Mouse (Mus musculus) megakaryocyte-erythroid progenitor cell, adult 5-6 weeks (primary cell): ENCODE results near the gene Gna11. TPM values are rescaled to one million over a fixed set of nuclear protein-coding genes. Genes with fewer than 3 reads are reported as not detected.

Experiments used
- ATAC-seq: replicated peaks from 2 replicates; pipeline ENCODE4 v1.8.0; 2016; ENCODE audit warnings: mild to moderate bottlenecking, inconsistent platforms; ENCODE audit not compliant: severe bottlenecking, poor library complexity, low FRiP score, low TSS enrichment
- total RNA-seq, 2 experiments: library from RNA; stranded (forward) in 1 of 2; stranded (reverse) in 1 of 2; fragments of 200-1000, 215-1000 nt in 1 of 2; fragments of >200 nt in 1 of 2; fragmentation: Nextera tagmentation in 1 of 2; gene quantifications; 2 replicates each; pipeline ENCODE4 v1.2.3; 2014 to 2017

The Gna11 gene
- total RNA-seq (2014; fragmentation: Nextera tagmentation) (13.7 and 22.4 TPM in 2 replicates), total RNA-seq (2017) (16.0 and 57.4 TPM in 2 replicates)

DNA sequence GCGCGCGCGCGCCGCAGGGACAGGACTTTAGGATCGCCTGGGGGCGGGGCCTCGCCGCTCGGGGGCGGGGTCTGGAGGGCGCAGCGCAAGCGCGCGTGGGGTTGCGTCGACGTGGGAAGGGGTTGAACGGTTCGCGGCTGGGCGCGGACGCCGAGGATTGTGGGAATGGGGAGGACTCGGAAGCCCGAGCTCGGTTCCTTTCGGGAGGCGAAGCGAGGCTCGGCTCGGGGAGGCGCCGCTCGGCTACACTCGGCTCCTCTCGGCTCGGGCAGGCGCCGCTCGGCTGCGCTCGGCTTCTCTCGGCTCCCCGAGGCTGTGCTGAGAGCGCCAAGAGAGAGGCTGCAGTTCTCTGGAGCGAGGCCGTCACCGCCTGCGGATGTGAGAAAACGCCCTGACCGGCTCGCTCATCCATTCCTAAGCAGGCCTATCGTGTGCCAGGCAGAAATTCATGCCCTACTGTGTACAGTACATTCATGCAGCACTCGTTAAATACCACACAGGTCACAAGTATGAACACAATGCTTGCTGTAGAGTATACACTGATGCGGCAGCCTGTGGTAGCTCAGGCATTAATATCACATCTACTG lies at the start of gene Gna11:
Gene Gna11, minus strand, starts transcription at position 30 of the 587 bp plus-strand sequence.
- ATAC-seq: peak; percentile 85

DNA sequence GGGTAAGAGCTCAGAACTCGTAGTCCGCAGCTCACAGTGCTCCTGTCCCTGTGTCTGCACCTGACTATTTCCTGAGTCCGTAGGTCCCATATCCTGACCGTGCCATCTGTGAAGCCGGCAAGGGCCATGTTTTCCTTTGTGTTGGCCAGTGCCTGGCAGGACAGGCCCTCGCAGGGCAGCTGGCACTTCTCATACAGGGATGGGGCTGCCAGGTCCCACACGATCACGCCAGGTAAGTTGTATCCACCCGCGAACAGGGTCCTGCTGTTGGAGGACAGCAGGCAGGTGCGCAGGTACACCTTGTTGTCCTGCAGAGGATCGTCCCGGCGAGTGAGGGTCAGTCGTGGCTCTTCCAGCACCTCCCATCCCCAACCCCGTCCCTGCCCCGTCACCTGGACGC lies 48.9 kb upstream of the Gna11 start:
- no peak for ATAC-seq

DNA sequence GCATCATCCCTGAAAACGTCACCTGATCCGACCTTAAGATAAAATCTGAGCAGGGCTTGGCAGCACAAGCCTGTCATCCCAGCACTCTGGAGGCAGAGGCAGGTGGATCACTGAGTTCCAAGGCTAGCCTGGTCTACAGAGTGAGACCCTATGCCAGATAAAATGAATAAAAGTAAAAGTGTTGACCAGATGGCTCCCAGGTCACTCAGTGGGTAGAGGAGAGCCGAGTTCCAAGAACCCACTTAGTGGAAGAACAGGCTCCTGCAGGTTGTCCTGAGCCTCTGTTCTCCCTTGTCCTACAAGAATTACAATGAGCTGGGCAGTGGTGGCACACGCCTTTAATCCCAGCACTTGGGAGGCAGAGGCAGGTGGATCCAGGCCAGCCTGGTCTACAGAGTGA lies 48.2 kb upstream of the Gna11 start:
- no peak for ATAC-seq

DNA sequence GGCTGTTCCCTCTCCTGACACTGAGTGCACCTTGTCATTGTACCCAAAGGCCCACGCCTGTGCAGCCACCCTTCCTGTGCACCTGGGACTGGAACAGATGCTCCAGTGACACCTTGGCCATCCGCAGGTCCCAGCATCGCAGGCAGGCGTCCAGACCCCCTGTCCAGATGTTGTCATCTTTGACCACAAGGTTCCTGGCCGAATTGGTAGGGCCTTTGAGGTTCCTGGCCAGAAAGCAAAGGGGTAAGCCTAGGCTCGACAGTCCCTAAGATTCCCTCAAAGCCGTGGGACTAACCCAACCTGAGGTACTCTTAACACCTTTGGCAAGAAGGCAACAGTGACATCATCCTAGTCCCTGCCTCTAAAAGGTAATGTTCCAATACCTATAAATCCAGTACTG lies 47.6 kb upstream of the Gna11 start:
- no peak for ATAC-seq

DNA sequence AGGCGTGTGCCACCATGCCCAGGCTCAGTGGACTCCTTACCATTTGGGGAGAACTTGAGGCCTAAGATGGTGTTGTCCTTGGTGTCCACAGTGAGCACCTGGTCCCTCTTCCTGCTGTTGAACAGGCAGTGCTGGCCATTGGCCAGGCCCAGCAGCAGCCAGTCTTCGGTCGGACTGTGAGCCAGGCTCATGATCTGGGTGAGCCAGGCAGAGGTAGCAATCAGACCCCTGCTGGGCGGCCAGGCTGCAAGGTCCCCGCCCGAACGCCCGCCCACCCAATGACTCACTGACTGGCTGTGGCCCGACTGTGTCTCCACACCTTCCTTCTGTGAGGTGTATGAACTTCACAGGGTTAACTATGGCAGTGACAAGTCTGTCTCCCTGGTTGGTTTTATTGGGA lies 46.9 kb upstream of the Gna11 start:
- no peak for ATAC-seq

DNA sequence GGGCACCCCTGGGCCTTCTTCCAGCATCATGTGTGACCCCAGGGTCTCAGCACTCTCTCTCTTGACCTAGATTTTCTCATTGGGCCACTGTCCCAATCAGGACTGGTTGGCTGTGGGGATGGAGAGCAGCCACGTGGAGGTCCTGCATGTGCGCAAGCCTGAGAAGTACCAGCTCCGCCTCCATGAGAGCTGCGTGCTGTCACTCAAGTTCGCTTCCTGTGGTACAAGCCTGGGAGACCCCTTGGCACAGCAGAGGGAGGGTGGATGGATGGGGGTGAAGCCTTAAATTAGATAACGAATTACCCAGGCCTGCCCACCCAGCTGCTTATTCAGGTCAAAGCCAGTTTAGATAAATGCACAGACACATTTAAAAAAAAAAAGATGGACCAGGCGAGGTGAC lies 43.7 kb upstream of the Gna11 start:
- no peak for ATAC-seq

DNA sequence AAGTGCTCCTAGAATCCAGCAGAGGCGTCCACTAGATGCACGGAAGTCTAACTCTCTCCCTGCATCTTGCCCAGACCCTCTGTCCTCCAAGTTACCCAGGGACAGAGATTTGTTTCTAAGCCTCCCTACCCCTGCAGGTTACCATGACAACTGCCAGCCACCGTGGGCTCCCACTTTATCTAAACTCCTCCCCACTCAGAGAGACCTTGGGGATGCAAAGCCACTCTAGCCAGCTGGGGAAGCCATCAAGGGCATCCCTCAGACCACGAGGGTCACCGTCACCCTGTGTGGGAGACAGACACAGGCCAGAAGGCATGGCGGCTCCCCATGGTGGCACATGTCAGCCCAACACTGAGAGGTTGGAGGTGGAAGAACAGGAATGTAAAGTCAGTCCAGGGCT lies 38.4 kb upstream of the Gna11 start:
- no peak for ATAC-seq

DNA sequence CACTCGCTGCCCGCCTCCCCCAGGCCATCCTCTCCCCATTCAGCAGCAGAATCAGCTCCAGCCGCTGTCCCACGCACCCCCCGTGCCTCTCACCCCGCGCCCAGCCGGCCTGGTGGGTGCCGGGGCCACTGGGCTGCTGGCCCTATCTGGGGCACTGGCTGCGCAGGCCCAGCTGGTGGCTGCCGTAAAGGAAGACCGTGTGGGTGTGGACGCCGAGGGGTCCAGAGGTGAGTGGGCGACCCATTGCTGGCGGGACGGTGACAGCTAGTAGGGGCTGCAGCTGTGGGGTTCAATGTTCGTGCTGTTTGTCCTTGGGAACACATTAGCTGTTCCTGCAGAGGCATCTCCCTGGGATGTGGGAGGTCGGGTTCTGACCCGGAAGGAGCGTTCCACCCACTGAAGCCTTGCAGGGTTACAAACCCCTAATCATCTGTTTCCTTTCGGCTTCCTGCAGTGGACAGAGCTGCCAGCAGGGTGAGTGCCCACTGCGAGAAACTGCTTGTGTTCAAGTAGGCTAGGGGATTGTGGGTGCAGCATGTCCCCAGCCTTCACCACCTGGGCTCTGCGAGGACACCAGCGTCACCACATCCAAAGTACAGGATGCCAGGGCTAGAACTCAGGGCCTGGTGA lies 35.6 kb upstream of the Gna11 start:
- peak; percentile 51 for ATAC-seq

DNA sequence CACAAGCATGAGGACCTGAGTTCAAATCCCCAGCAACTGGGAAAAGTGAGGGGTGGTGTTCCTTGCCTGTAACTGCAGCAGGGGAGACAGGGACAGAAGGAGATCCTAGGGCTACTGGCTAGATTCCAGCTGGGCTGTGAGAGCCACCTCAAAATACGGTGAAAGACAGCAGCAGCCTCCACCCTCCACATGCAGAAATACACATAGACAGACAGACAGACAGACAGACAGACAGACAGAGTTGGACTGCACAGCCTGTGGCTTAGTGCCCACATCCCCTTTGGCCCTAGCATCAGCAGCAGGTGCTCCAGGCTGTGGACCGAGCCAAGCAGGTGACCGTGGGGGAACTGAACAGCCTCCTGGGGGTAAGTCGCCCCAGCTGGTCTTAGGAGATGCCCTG lies 35.0 kb upstream of the Gna11 start:
- no peak for ATAC-seq

DNA sequence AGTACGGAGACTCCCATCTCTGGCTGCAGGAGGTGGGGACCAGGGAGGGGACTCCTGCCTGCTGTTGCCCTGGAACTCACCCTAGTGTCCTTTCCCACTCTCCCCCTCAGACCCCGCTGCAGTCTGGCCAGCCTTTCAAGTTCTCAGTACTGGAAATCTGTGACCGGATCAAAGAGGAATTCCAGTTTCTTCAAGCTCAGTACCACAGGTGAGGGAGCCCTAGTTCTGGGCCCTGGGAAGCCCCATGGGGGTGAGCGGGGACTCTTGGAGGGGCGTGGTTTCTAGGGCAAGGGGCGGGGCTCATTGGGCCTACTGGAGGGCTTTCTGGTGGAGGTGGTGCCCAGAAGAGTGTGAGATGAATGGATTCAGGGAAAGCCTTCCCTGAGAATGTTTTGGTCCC lies 30.7 kb upstream of the Gna11 start:
- ATAC-seq: no peak

DNA sequence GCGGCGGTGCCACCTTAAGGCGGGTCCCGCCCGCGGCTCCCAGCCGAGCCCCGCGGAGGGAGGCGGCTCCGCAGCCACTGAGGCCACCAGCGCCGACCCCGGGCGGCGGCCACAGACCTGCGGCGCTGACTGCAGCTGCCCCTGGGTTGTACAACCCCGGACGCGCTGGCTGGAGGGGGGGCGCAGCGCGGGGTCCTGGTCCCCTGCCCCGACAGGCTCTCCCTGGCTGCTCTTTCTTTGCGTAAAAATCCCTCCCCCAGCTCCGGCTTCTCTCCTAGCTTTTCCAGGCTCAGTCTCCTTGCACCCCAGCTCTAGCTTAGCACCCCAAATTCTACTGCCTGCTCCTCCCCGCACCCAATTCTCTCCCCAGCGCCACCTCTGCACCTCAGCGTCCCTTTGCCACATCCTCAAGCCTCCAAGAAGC lies 30.2 kb upstream of the Gna11 start:
- ATAC-seq: no peak

DNA sequence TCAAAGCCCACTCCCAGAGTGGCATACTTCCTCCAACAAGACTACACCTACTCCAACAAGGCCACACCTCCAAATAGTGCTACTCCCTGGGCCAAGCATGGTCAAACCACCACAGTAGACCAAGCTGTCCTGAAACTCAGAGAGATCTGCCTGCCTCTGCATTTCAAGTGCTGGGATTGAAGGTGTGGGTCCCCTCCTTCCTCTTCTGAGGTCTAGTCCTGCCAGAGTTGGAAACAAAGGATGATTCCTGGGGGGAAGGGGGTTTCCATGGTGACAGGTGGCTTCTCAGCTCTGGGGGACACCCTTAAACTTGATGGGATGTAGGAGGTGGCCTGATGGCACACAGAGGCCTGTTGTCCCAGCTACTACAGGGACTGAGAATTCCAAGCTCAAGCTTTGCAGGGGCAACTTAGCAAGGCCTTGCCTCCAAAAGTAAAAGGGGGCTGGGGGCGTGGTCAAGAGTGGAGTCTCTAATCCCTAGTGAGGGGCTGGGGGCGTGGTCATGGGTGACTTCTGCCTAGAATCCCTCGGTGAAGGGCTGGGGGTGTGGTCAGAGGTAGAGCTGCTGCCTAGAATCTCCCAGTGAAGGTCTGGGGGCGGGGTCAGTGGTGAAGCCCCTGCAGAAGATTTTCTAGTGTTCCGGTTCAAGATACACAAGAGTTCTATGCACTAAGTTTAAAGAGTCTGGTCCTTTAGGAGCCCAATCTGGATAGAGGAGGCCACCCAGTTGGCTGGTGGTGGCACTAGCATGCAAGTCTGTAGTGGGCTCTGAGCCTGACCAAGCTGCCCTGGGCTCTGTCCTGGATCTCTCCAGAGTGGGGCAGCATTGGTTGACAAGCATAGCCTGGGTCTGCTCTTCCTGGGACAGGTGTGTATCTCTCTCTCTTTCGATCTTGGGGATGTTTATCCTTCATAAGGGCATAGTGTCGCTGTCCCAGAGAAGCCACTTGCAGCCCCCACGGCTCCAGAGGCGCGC lies 29.4 kb upstream of the Gna11 start, which contains the start of gene Tle2:
Gene Tle2, plus strand, starts transcription at position 481 of the 976 bp plus-strand sequence.
- ATAC-seq: no peak

DNA sequence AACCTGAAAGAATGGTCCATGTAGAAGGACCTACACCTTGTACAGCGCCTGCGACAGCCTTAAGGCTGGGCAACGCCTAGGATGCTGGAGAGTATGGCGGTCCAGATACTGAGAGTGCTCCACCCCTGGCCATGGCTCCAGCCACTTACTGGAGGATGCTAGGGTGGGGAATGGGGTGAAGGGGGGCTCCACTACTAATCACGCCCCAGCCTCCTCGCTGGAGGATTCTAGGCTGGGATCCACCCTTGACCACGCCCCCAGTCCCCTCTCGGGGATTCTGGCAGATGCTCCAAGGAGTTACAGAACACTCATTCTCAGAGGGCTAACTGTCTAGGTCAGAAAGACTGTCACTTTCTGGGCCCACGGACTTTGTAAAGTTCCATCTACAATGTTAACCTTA lies 28.0 kb upstream of the Gna11 start:
- no peak for ATAC-seq

DNA sequence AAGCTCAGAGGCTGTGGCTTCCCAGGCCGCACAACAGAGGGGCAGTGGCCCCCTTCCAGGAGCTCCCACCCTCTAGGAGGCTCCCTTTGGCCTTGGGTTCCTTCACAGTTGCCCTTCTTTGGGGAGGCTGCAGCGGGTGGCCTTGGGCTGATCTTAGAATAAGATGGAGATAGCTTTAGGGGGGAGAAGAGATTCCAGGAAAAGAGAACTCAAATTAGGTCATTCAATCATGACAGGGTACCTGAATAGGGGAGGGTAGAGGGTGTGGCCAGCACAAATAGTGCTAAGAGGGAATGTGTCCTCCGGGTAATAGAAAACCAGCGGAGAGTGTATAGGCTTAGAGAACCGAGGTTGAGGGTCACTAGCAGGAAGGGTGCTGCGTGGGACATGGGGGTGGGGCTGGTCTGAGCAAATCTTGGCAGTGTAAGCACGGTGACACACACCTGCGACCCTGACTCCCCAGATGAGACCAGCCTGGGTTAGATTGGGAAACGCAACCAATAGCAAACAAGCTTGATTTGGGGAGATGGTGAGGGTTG lies 27.2 kb upstream of the Gna11 start:
- no peak for ATAC-seq

DNA sequence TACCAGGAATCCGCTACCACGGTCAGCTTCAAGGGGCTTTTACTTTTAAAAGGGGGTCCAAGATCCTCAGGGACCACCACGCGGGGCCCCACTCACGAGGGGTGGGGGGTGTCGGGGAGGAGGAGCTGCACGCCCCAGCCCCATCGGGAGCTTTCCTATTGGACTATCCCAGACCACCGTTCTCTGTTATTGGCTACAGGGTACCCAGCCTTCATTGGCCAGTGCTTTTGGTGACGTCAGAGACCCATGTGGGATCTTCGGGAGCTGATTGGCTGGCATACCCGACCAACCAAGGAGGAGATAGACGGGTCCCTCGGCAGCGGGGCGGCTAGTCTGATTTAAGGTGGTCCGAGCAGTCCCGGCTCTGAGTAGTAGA lies 26.5 kb upstream of the Gna11 start:
- peak; percentile 88 for ATAC-seq

DNA sequence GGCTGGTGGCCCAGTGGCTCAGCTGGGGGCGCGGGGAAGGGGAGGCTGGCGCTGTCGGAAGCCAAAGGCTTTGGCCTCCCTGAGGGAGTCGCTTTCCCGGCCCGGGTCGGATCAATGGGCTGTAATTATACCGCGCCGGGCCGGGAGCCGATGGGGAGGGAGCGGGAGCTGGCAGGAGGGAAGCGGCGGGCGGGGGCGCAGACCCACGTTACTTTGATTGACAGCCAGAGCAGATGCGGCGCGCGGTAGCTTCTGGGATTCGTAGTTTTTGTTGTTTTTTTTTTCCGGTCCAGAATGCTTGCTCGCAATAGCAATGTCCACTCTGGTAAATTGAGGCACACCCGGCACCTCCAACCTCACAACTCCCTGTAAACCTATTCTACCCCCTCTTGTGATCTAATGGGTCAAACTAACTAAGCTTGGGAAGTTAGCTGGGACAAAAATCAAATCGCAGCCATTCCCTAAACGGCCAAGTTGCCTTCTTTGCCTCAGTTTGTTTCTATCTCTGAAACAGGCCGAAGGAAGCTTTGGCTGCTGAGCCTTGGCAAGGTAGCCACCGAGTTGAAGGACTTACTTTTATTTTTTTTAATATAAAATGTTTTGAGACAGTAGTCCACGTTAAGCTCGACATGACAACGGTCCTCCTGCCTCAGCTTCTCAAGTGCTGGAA lies 26.0 kb upstream of the Gna11 start:
- ATAC-seq: peak; percentile 40

DNA sequence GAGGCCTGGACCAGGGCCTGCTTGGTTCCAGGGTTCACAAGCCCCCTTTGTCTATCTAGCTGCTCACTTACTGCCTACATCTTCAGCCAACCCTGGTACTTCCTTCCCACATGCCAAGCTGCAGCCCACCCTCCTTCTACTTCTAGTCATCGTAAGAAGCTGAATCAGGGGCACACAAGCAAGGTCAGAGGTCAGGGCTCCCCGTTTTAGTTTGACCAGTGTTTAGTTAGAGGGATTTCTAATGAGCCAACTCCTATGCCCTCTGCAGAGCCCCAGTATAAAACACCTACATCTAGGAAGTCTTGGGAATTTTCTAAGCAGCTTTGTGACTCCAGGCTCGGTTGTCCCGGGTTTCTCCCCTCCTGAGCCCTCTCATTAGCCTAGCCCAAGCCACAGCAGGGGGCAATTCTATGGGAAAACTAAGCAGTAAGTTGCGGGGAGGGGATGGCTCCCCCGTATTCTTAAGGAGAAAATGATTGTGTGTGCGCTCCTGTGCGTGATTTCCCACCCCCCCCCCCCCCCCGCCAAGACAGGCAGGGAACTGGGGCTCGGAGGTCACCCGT lies 25.3 kb upstream of the Gna11 start:
- no peak for ATAC-seq

DNA sequence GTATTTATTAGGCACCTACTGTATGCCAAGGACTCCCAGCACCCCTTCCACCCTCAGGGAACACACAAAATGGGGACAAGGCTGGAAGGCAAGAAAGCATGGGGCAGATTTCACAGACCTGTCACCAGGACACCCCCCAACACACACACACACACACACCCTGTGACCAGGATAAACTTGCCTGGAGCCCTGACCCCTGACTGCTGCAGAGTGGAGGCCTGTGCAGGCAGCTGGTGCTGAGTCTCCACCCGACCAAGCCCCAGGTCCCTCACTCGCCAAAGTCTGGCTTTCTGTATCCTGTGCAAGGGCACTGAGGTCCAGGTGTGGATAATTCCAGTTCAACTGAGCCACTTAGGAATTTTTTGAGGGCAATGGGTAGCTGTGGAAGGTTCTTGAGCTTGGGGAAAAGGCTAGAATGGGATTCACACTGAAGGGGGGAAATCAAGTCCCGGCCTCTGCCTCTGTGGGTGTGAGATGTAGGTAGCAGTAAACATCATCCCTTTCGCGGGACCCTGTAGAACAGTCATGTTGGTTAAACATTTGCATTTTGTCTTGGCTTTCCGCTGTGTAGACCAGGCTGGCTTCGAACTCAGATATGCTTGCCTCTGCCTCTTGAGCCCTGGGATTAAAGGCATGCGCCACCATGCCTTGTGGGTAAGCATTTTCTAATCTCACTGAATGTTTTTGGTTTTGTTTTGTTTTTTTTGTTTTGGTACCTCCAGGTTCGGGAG lies 24.7 kb upstream of the Gna11 start:
- ATAC-seq: no peak
